24 mouse cellular contexts compared by ENCODE assay signal in genomic region chr4:105121081-105121480, GRCm38 (mm10). TPM values are rescaled to one million over a fixed set of nuclear protein-coding genes. Genes with fewer than 3 reads are reported as not detected.
A peak's percentile ranks its signal among the peaks of the same experiment; 100 is the strongest.
DNase-seq lines count a peak whose midpoint lies in the region; ATAC-seq and TF ChIP-seq lines count a peak whose summit lies in the region.
"Had no signal": no experiment of that assay in that cellular context is flagged by ENCODE, and none has a peak within 500 bp of the region (broad histone marks: within the 10 kb centered on the region; RNA-seq: fewer than 3 reads in every experiment).

No protein-coding gene starts in this region.

- DNase-seq in heart, adult 11 months = peak; percentile 53
- no peak for DNase-seq in heart, postnatal 36 days
- DNase-seq in left cerebral cortex, postnatal 14 days (ENCODE audit: low spot score in 2 of 2) = peak; percentile 20 to 27
- no peak for DNase-seq in left cerebral cortex, adult 11 months (ENCODE audit: low spot score)
- no peak for DNase-seq in testis, postnatal 10 days (ENCODE audit: low spot score)
- DNase-seq: adrenal gland, postnatal 36 days; cerebellum, adult 2 months; gastrocnemius, adult 2 months; heart, adult 18-20 months; kidney, adult 2 months; kidney, postnatal 10 days; lung, adult 2 months; spleen, adult 18-20 months had no signal

- TF ChIP-seq POLR2A in testis, adult 2 months (IDR thresholded peaks at IDR 0.05; ENCODE audit: control insufficient read depth, low read depth, low read length) = no peak

- ATAC-seq in megakaryocyte-erythroid progenitor cell, adult 5-6 weeks (replicated peaks; ENCODE audit: low FRiP score, low TSS enrichment, poor library complexity, severe bottlenecking) = no peak
- ATAC-seq: forebrain, embryonic 13.5 days; inflammation-experienced regulatory T-cells, adult 6 months; liver, embryonic 12.5 days; midbrain, embryonic 16.5 days had no signal

- 0 out of 2 replicates have a peak, but pooled peaks cover 2% of the 10 kb centered on the region for H3K4me1 ChIP-seq in testis, adult 2 months (ENCODE audit: control insufficient read depth, insufficient read depth, low read length)
- H3K4me1 ChIP-seq: embryonic facial prominence, embryonic 12.5 days; forebrain, embryonic 13.5 days; limb, embryonic 12.5 days; liver, embryonic 12.5 days had no signal

- H3K27ac ChIP-seq in testis, adult 2 months (ENCODE audit: control insufficient read depth, insufficient read depth, low read depth, low read length) = no peak overlapping the region
- H3K27ac ChIP-seq: embryonic facial prominence, embryonic 12.5 days; forebrain, embryonic 13.5 days; gastrocnemius, adult 2 months; heart, embryonic 15.5 days; limb, embryonic 12.5 days; liver, embryonic 12.5 days had no signal

- intact Hi-C loops in heart, postnatal 36 days (cut with DNase I) = loop anchor here (10.0 kb wide), 1 partner anchor 46 kb away; no protein-coding TSS in a partner anchor
- intact Hi-C loops in left cerebral cortex, postnatal 14 days (cut with DNase I) = no loop called here

- no peaks in the 10 kb centered on the region for H3K27me3 ChIP-seq in testis, adult 2 months (ENCODE audit: control insufficient read depth, insufficient read depth, low read length)
- H3K27me3 ChIP-seq: embryonic facial prominence, embryonic 12.5 days; forebrain, embryonic 13.5 days; heart, embryonic 15.5 days; limb, embryonic 12.5 days; liver, embryonic 12.5 days had no signal

- no peak for TF ChIP-seq CTCF in testis, adult 2 months (IDR thresholded peaks at IDR 0.05; ENCODE audit: control insufficient read depth, insufficient read depth, insufficient replicate concordance, low read depth, low read length)

- peak overlapping the region; percentile 35 for H3K4me3 ChIP-seq in testis, adult 2 months (ENCODE audit: control insufficient read depth, low read depth, low read length)
- H3K4me3 ChIP-seq: embryonic facial prominence, embryonic 12.5 days; erythroblast, embryonic 14.5 days; forebrain, embryonic 13.5 days; gastrocnemius, adult 2 months; heart, embryonic 15.5 days; limb, embryonic 12.5 days; liver, embryonic 12.5 days; megakaryocyte, embryonic 14.5 days had no signal

- H3K36me3 ChIP-seq in testis, adult 2 months (ENCODE audit: control insufficient read depth, insufficient read depth, low read length) = no peaks in the 10 kb centered on the region
- H3K36me3 ChIP-seq: embryonic facial prominence, embryonic 12.5 days; heart, embryonic 15.5 days; limb, embryonic 12.5 days; liver, embryonic 12.5 days had no signal

RNA-seq across cellular contexts. Expression of gene Prkaa2, which starts 11.4 kb away (rescaled TPM):
- total RNA-seq in heart, postnatal 36 days (2021) = 10 to 100 TPM; 76.0 to 78.1 TPM
- 10 to 100 TPM; 33.2 to 33.6 TPM for total RNA-seq in left cerebral cortex, postnatal 14 days (2021)
- 0.37 and 0.38 TPM in 2 replicates for polyA plus RNA-seq in testis, adult 2 months (2012; rRNA removed)
- 0.04 TPM in 1 of 2 replicates, not detected in the other for total RNA-seq in megakaryocyte-erythroid progenitor cell, adult 5-6 weeks (2014; fragmentation: Nextera tagmentation)
- total RNA-seq in megakaryocyte-erythroid progenitor cell, adult 5-6 weeks (2017) = not detected in 2 replicates
- polyA plus RNA-seq: erythroblast, embryonic 14.5 days; inflammation-experienced regulatory T-cells, adult 6 months had no signal

RNA-seq across cellular contexts. Expression of gene Plpp3, which starts 36.1 kb away (rescaled TPM):
- total RNA-seq in heart, postnatal 36 days (2021) = 10 to 100 TPM; 66.2 to 75.1 TPM
- 100 to 1,000 TPM; 136 to 166 TPM for total RNA-seq in left cerebral cortex, postnatal 14 days (2021)
- polyA plus RNA-seq in testis, adult 2 months (2012; rRNA removed) = 12.3 and 12.5 TPM in 2 replicates
- total RNA-seq in megakaryocyte-erythroid progenitor cell, adult 5-6 weeks (2014; fragmentation: Nextera tagmentation) = 0.47 and 0.94 TPM in 2 replicates
- 0.72 TPM in 1 of 2 replicates, not detected in the other for total RNA-seq in megakaryocyte-erythroid progenitor cell, adult 5-6 weeks (2017)

Comparison
In these comparisons a context has a peak if more than half of its experiments do, and no peak if none do; other contexts are left out.
1. DNase-seq: peak in heart, adult 11 months (single experiment) and left cerebral cortex, postnatal 14 days (2 of 2); none in heart, postnatal 36 days (0 of 2), left cerebral cortex, adult 11 months (single experiment) and testis, postnatal 10 days (single experiment).
2. RNA of gene Prkaa2, which starts 11.4 kb away (total RNA-seq): 76.0 to 78.1 TPM in heart, postnatal 36 days and 33.2 to 33.6 TPM in left cerebral cortex, postnatal 14 days; 0.04 TPM in megakaryocyte-erythroid progenitor cell, adult 5-6 weeks; every median in the first group is over 10 times any median in the second.
3. RNA of gene Plpp3, which starts 36.1 kb away (total RNA-seq): 136 to 166 TPM in left cerebral cortex, postnatal 14 days and 66.2 to 75.1 TPM in heart, postnatal 36 days; 0.47 to 0.94 TPM in megakaryocyte-erythroid progenitor cell, adult 5-6 weeks; every median in the first group is over 10 times any median in the second.